21 mouse cellular contexts compared by ENCODE assay signal in genomic region chr3:85817191-85817590, GRCm38 (mm10). TPM values are rescaled to one million over a fixed set of nuclear protein-coding genes. Genes with fewer than 3 reads are reported as not detected.
DNase-seq lines count a peak whose midpoint lies in the region; ATAC-seq and TF ChIP-seq lines count a peak whose summit lies in the region.
"Had no signal": no experiment of that assay in that cellular context is flagged by ENCODE, and none has a peak within 500 bp of the region (broad histone marks: within the 10 kb centered on the region; RNA-seq: fewer than 3 reads in every experiment).

Fam160a1 (minus strand) TSS chr3:85817291.

- H3K27ac ChIP-seq in layer of hippocampus, adult 2 months = no peak within 1 kb of the TSS
- H3K27ac ChIP-seq: forebrain, embryonic 12.5 days; heart, embryonic 13.5 days; hindbrain, embryonic 13.5 days; midbrain, embryonic 15.5 days; stomach, embryonic 15.5 days had no signal

- no peak within 1 kb of the TSS for H3K4me3 ChIP-seq in layer of hippocampus, adult 2 months
- H3K4me3 ChIP-seq: forebrain, embryonic 12.5 days; heart, embryonic 13.5 days; hindbrain, embryonic 13.5 days; midbrain, embryonic 15.5 days; stomach, embryonic 15.5 days had no signal

- intact Hi-C loops in heart, postnatal 36 days (cut with DNase I) = no loop called here

- DNase-seq in heart, adult 18-20 months = no peak
- no peak for DNase-seq in heart, adult 11 months
- no peak for DNase-seq in layer of hippocampus, adult 2 months (ENCODE audit: low spot score in 2 of 2)
- no peak for DNase-seq in layer of hippocampus, adult 9-11 months
- no peak for DNase-seq in gastrocnemius, postnatal 25 days
- no peak for DNase-seq in heart, postnatal 36 days
- DNase-seq in thymus, postnatal 10 days (ENCODE audit: low spot score in 2 of 2) = no peak
- DNase-seq: cerebellum, adult 8-10 months; left cerebral cortex, postnatal 4 days; lung, embryonic 14.5 days; lung, postnatal 36 days; right cerebral cortex, postnatal 25 days; thymus, adult 2 months had no signal

- ATAC-seq in CD4-positive, CD25-positive, alpha-beta regulatory T cell, adult 4 months = no peak
- ATAC-seq: inflammation-experienced regulatory T-cells, adult 6 months; midbrain, embryonic 15.5 days had no signal

- TF ChIP-seq CTCF in layer of hippocampus, adult 2 months (conservative IDR thresholded peaks at IDR 0.05) = no peak

RNA-seq across cellular contexts. Expression of gene Fam160a1, which starts in this region (rescaled TPM):
- 10 to 100 TPM; 47.6 to 48.0 TPM for total RNA-seq in heart, adult 18-20 months (2021)
- 10 to 100 TPM; 13.5 to 15.0 TPM for total RNA-seq in layer of hippocampus, adult 2 months (2021)
- 10 to 100 TPM; 55.2 to 56.6 TPM for total RNA-seq in gastrocnemius, postnatal 25 days (2021)
- total RNA-seq in heart, postnatal 36 days (2021) = 10 to 100 TPM; 46.4 to 67.6 TPM
- 1 to 10 TPM; 3.8 to 8.0 TPM for polyA plus RNA-seq in CD4-positive, CD25-positive, alpha-beta regulatory T cell, adult 4 months (2017; shearing (Covaris generic))
- total RNA-seq: megakaryocyte-erythroid progenitor cell, adult 5-6 weeks had no signal
